Mouse (Mus musculus): Measurements from ENCODE around the gene Pax3.

DNA sequence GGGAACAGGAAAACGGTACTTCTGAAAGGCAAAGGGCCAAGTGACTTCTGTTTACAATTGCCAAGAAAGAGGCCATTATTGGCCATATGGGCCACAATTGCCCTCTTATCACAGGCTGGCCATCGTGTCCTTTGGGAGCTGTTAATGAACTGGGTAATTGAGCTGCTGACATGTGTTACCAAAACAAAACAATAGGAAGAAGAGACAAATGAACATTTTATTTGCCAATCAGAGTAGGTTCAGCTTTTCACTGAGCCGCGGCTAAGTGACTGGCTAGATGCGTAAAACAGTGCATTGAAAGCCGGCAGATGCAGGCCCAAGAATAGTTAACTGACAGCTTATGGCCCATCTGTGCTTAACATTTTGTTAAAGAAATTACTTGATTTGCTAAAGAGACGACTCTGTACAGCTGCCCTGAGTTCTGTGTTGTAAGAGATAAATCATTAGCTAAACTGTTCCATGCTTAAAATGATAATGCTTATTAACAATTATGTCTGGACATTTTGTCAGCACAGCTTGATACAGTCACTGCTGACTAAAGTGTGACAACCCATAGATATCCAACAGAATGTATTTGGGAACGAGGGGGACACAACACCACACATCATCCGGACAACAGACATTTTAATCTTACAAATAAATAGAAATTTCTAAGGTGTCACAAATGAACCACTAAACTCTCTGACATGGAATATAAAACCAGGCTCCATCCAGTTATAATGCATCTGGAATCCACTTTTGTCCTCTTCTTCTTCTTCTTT is 55.0 kb downstream of the Pax3 start:
- TF ChIP-seq MYC (IDR thresholded peaks at IDR 0.05; ENCODE audit: low read depth, low read length), result no peak
- TF ChIP-seq POLR2A (IDR thresholded peaks at IDR 0.05; ENCODE audit: low read depth, low read length), result no peak
- no peak for TF ChIP-seq HCFC1 (IDR thresholded peaks at IDR 0.05; ENCODE audit: low read depth, low read length)
